In the genomic region with DNA sequence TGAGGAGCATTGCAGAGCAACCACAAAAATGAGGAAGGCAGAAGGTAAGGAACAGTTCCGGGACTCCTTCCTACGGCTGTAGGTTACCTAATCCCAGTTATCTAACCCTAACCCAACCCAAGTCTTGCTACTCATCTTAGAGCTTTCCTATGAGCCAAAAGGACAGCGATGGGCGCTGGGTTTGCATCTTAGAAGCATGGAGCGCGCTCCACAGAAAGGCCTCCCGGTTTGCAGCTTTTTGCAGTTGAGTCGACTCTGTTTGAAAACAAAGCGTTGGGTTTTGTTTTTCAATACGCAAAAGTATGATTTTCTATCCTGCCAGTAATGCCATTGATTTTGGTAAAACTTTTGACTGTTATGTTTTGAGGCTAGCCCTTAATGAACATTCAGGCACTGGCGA, we compare ENCODE assay signal across 8 mouse cellular contexts. TPM values are rescaled to one million over a fixed set of nuclear protein-coding genes. Genes with fewer than 3 reads are reported as not detected.
DNase-seq lines count a peak whose midpoint lies in the region; ATAC-seq and TF ChIP-seq lines count a peak whose summit lies in the region.

No protein-coding gene starts in this region.

- H3K36me3 ChIP-seq in MEL (ENCODE audit: control insufficient read depth in 1 of 2, insufficient read depth in 2 of 2, low read length in 2 of 2): peaks cover 0 to 16% of the 10 kb centered on the region in 2 experiments; a peak in 2 of 4 replicates
- no peaks in the 10 kb centered on the region for H3K36me3 ChIP-seq in heart, embryonic 16.5 days (ENCODE audit: control insufficient read depth, insufficient read depth)

- H3K27ac ChIP-seq in MEL (ENCODE audit: control insufficient read depth, low read depth, low read length): no peak overlapping the region
- no peak overlapping the region for H3K27ac ChIP-seq in heart, embryonic 16.5 days (ENCODE audit: low read length)

- peak; percentile 61 for DNase-seq in heart, adult 11 months
- DNase-seq in heart, postnatal 10 days: no peak
- DNase-seq in MEL (ENCODE audit: low read depth, low spot score) (peak; percentile 62), adipocyte (ENCODE audit: low spot score) (no peak)
- DNase-seq in cerebellum, postnatal 10 days: no peak
- DNase-seq in right cerebral cortex, adult 18-20 months: no peak

- H3K4me1 ChIP-seq in MEL (ENCODE audit: control insufficient read depth in 1 of 2, insufficient read depth in 2 of 2, low read length in 2 of 2): peaks cover 0 to 27% of the 10 kb centered on the region in 2 experiments; a peak in 2 of 4 replicates
- H3K4me1 ChIP-seq in heart, embryonic 16.5 days (ENCODE audit: control insufficient read depth, insufficient read depth, low read length): no peaks in the 10 kb centered on the region

- TF ChIP-seq EP300 in MEL (IDR thresholded peaks at IDR 0.05; ENCODE audit: low read depth in 1 of 2, low read length in 2 of 2): no peak

- 6% methylated on average over 11 of the region's 11 CpGs for WGBS in heart, embryonic 16.5 days

- no peak for TF ChIP-seq CTCF in MEL (IDR thresholded peaks at IDR 0.05 in 2 of 3, conservative IDR thresholded peaks at IDR 0.05 in 1 of 3; ENCODE audit: control insufficient read depth in 1 of 3, insufficient read depth in 1 of 3, low read depth in 2 of 3, low read length in 3 of 3, poor library complexity in 1 of 3, severe bottlenecking in 1 of 3)

- no peak for ATAC-seq in heart, embryonic 16.5 days (replicated peaks; ENCODE audit: extremely low read depth, insufficient read depth, low FRiP score)
- ATAC-seq in megakaryocyte progenitor cell, adult 5-6 weeks (replicated peaks; ENCODE audit: poor library complexity): 0 out of 2 replicates have a peak, but pooled peaks have one; percentile 7

- peak overlapping the region; percentile 67 for H3K9ac ChIP-seq in MEL (ENCODE audit: control insufficient read depth, low read depth, low read length, poor library complexity, severe bottlenecking)
- no peak overlapping the region for H3K9ac ChIP-seq in heart, embryonic 16.5 days (ENCODE audit: low read length)

- H3K79me2 ChIP-seq in MEL (ENCODE audit: control insufficient read depth, insufficient read depth, low read length, poor library complexity): no peaks in the 10 kb centered on the region

- TF ChIP-seq RAD21 in MEL (IDR thresholded peaks at IDR 0.05; ENCODE audit: low read depth, low read length): no peak

- no peaks in the 10 kb centered on the region for H3K27me3 ChIP-seq in MEL (ENCODE audit: control insufficient read depth in 1 of 2, insufficient read depth in 2 of 2, low read length in 2 of 2)
- peaks cover under 1% of the 10 kb centered on the region; the same call in 1 of the 2 replicates for H3K27me3 ChIP-seq in heart, embryonic 16.5 days (ENCODE audit: control insufficient read depth, insufficient read depth, low read length)

- TF ChIP-seq POLR2A in MEL (IDR thresholded peaks at IDR 0.05; ENCODE audit: control insufficient read depth in 1 of 2, insufficient read depth in 1 of 2, low read depth in 1 of 2, low read length in 2 of 2, poor library complexity in 1 of 2): no peak

- H3K4me2 ChIP-seq in heart, embryonic 16.5 days (ENCODE audit: low read depth, low read length): peak overlapping the region; percentile 62

- no peaks in the 10 kb centered on the region for H3K9me3 ChIP-seq in MEL (replicated peaks; ENCODE audit: insufficient read depth, low read length)
- H3K9me3 ChIP-seq in heart, embryonic 16.5 days (replicated peaks; ENCODE audit: control insufficient read depth, low read length): no peaks in the 10 kb centered on the region

- H3K4me3 ChIP-seq in MEL (ENCODE audit: control insufficient read depth in 1 of 2, insufficient read depth in 1 of 2, low read depth in 2 of 2, low read length in 2 of 2): peak overlapping the region; percentile 54 to 85
- peak overlapping the region; percentile 44 for H3K4me3 ChIP-seq in heart, embryonic 16.5 days (ENCODE audit: low read length)

- intact Hi-C loops in heart, postnatal 10 days (cut with DNase I): no loop called here

TF ChIP-seq in MEL, 35 proteins besides CTCF, POLR2A, EP300 and RAD21:
- no peak for TF ChIP-seq BHLHE40 (IDR thresholded peaks at IDR 0.05; ENCODE audit: borderline replicate concordance, low read depth, low read length)
- TF ChIP-seq KAT2A (conservative IDR thresholded peaks at IDR 0.05; ENCODE audit: low read depth, low read length): 0 out of 2 replicates have a peak, but pooled peaks have one; percentile 9
- peak; percentile 34; the same call in 1 of the 2 replicates for TF ChIP-seq SIN3A (IDR thresholded peaks at IDR 0.05; ENCODE audit: low read length)
- no peak for TF ChIP-seq MAFK (IDR thresholded peaks at IDR 0.05; ENCODE audit: borderline replicate concordance, low read depth, low read length)

RNA-seq across cellular contexts. Expression of gene Gpx5, which starts 28.6 kb away (rescaled TPM):
- total RNA-seq in heart, postnatal 10 days (2021): not detected
- total RNA-seq in MEL (2012; rRNA removed): not detected in 2 replicates
- not detected for polyA plus RNA-seq in MEL (2012; ENCODE audit: insufficient read depth in 1 of 2, insufficient read length in 2 of 2, low read depth in 1 of 2, low replicate concordance in 2 of 2, missing spikeins in 1 of 2)
- not detected in 2 replicates for polyA plus RNA-seq in heart, embryonic 16.5 days (2015; fragmentation: Nextera tagmentation; extraction: Ambion mirVana)
- not detected in 2 replicates for total RNA-seq in megakaryocyte progenitor cell, adult 5-6 weeks (2015)
- not detected in 2 replicates for total RNA-seq in megakaryocyte progenitor cell, adult 5-6 weeks (2017)

RNA-seq across cellular contexts. Expression of gene Gpx6, which starts 48.0 kb away (rescaled TPM):
- total RNA-seq in heart, postnatal 10 days (2021): not detected
- total RNA-seq in MEL (2012; rRNA removed): not detected in 2 replicates
- polyA plus RNA-seq in MEL (2012; ENCODE audit: insufficient read depth in 1 of 2, insufficient read length in 2 of 2, low read depth in 1 of 2, low replicate concordance in 2 of 2, missing spikeins in 1 of 2): not detected
- 0.21 TPM in 1 of 2 replicates, not detected in the other for polyA plus RNA-seq in heart, embryonic 16.5 days (2015; fragmentation: Nextera tagmentation; extraction: Ambion mirVana)
- not detected in 2 replicates for total RNA-seq in megakaryocyte progenitor cell, adult 5-6 weeks (2015)
- total RNA-seq in megakaryocyte progenitor cell, adult 5-6 weeks (2017): not detected in 2 replicates

Comparison
In these comparisons a context has a peak if more than half of its experiments do, and no peak if none do; other contexts are left out.
1. DNase-seq: peak in heart, adult 11 months (single experiment) and MEL (single experiment); none in heart, postnatal 10 days (0 of 2), cerebellum, postnatal 10 days (0 of 2), right cerebral cortex, adult 18-20 months (single experiment) and adipocyte (single experiment).